Mouse (Mus musculus) heart, adult 2 months (tissue): ENCODE results near the gene Camk2d.

Experiments
- CTCF ChIP-seq: fragments of 200-600 bp; IDR thresholded peaks from 2 replicates; pipeline ENCODE4 v1.8.1; 2022; ENCODE audit warnings: antibody characterized with exemption, mild to moderate bottlenecking, moderate library complexity
- EP300 ChIP-seq: fragments of 200-500 bp; IDR thresholded peaks from 2 replicates; pipeline ENCODE4 v1.6.1; 2011; ENCODE audit warnings: low read depth, low read length, control low read depth; ENCODE audit not compliant: insufficient read depth
- POLR2A ChIP-seq: fragments of 200-500 bp; IDR thresholded peaks from 2 replicates; pipeline ENCODE4 v1.6.1; 2011; ENCODE audit warnings: mild to moderate bottlenecking, low read depth, low read length, control low read depth; ENCODE audit not compliant: insufficient read depth

- TF ChIP-seq CTCF (no peak), POLR2A (no peak), EP300 (no peak)
These were observed 15.5 kb downstream of the Camk2d start for GRCm38 (mm10) chr3:126611624-126612023.
